ENCODE assay signal across 15 mouse cellular contexts in the genomic region with DNA sequence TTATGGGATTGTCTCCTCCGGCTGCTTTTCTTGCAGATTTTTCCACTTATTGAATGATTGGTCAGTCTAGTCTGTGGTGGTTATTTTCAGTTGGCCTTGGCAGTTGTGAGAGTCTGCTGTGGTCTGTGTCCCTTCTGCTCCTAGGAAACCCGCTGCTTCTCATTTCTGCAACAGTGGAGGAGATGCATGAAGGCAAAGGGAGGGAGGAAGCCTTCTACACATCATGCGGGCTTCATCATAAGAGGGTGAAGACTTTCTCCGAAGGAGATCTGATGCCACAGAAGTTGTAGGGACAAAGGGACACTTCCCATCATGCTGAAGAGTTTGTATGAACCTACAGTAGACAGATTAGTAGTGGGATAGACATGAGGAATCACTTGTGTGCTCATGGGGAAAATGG.
"Had no signal": no experiment of that assay in that cellular context is flagged by ENCODE, and none has a peak within 500 bp of the region (broad histone marks: within the 10 kb centered on the region; RNA-seq: fewer than 3 reads in every experiment).

No protein-coding gene starts in this region.

- H3K4me2 ChIP-seq: neural tube, embryonic 15.5 days; stomach, embryonic 15.5 days had no signal

- H3K27me3 ChIP-seq: neural tube, embryonic 15.5 days; stomach, embryonic 15.5 days had no signal

- H3K36me3 ChIP-seq: neural tube, embryonic 15.5 days; stomach, embryonic 15.5 days had no signal

- H3K4me3 ChIP-seq: neural tube, embryonic 15.5 days; stomach, embryonic 15.5 days had no signal

- DNase-seq: retina, postnatal 1 day; right cerebral cortex, adult 18-20 months; right cerebral cortex, postnatal 14 days; right cerebral cortex, postnatal 25 days; right cerebral cortex, postnatal 4 days; spleen, adult 18-20 months; thymus, adult 18-20 months; thymus, adult 2 months; thymus, postnatal 14 days; thymus, postnatal 25 days; thymus, postnatal 36 days; thymus, postnatal 4 days had no signal

- H3K9me3 ChIP-seq: neural tube, embryonic 15.5 days; stomach, embryonic 15.5 days had no signal

- H3K27ac ChIP-seq: neural tube, embryonic 15.5 days; stomach, embryonic 15.5 days; stomach, postnatal 0 days had no signal

- H3K4me1 ChIP-seq: neural tube, embryonic 15.5 days; stomach, embryonic 15.5 days had no signal

- H3K9ac ChIP-seq: neural tube, embryonic 15.5 days; stomach, embryonic 15.5 days had no signal
